Mouse (Mus musculus) hindbrain, embryonic 11.5 days (tissue): ENCODE data around the gene Ugp2. TPM values are rescaled to one million over a fixed set of nuclear protein-coding genes. Genes with fewer than 3 reads are reported as not detected.

ENCODE experiments used
- ATAC-seq: fragments of 200-750 bp; cut with Nextera tagmentation; 2 replicates; pipeline ENCODE4 v1.8.0; 2017; ENCODE audit warnings: mild to moderate bottlenecking, moderate TSS enrichment, moderate library complexity; ENCODE audit not compliant: low FRiP score
- DNase-seq: peaks from one replicate; pipeline ENCODE4 v3.0.0-alpha.2; 2015; ENCODE audit warnings: low spot score
- H3K27ac ChIP-seq: fragments of 300-500 bp; sonication (generic); 2 replicates; pipeline ENCODE4 v1.5.1; 2014; ENCODE audit warnings: mild to moderate bottlenecking, low read depth, low read length
- H3K27me3 ChIP-seq: fragments of 300-500 bp; sonication (generic); 2 replicates; pipeline ENCODE4 v1.6.1; 2014; ENCODE audit warnings: mild to moderate bottlenecking, low read length, moderate library complexity, mixed read lengths; ENCODE audit not compliant: control insufficient read depth, insufficient read depth
- H3K36me3 ChIP-seq: fragments of 300-500 bp; sonication (generic); 2 replicates; pipeline ENCODE4 v1.6.1; 2014; ENCODE audit warnings: mild to moderate bottlenecking, low read length, moderate library complexity, mixed read lengths; ENCODE audit not compliant: control insufficient read depth, insufficient read depth
- H3K4me1 ChIP-seq: fragments of 300-500 bp; sonication (generic); replicated peaks from 2 replicates; pipeline ENCODE4 v1.6.1; 2014; ENCODE audit warnings: low read length, mixed read lengths; ENCODE audit not compliant: control insufficient read depth, insufficient read depth
- H3K4me2 ChIP-seq: fragments of 300-500 bp; sonication (generic); replicated peaks from 2 replicates; pipeline ENCODE4 v1.6.1; 2014; ENCODE audit warnings: mild to moderate bottlenecking, low read depth, low read length
- H3K4me3 ChIP-seq: fragments of 300-500 bp; sonication (generic); 2 replicates; pipeline ENCODE4 v1.5.1; 2014; ENCODE audit warnings: low read depth, low read length
- H3K9ac ChIP-seq: fragments of 300-500 bp; sonication (generic); 2 replicates; pipeline ENCODE4 v1.6.1; 2014; ENCODE audit warnings: low read depth, low read length
- H3K9me3 ChIP-seq: fragments of 300-500 bp; sonication (generic); 2 replicates; pipeline ENCODE4 v1.6.1; 2016; ENCODE audit warnings: low read length; ENCODE audit not compliant: control insufficient read depth
- WGBS: fragments of 180-500 bp; shearing (Covaris S2); extraction: QIAGEN DNeasy Blood & Tissue Kit; methylation state at CpG from one replicate; pipeline ENCODE4 v1.1.7; 2014; 5-methylcytosine and 5-hydroxymethylcytosine counted together
- polyA plus RNA-seq: library from polyadenylated mRNA; unstranded; fragments of >200 nt; fragmentation: Nextera tagmentation; extraction: Ambion mirVana; gene quantifications from 2 replicates; pipeline ENCODE4 v1.2.1, GENCODE M21; 2014

The Ugp2 gene
- polyA plus RNA-seq, 1 experiment from 2014 or later, result 71.7 TPM

DNA sequence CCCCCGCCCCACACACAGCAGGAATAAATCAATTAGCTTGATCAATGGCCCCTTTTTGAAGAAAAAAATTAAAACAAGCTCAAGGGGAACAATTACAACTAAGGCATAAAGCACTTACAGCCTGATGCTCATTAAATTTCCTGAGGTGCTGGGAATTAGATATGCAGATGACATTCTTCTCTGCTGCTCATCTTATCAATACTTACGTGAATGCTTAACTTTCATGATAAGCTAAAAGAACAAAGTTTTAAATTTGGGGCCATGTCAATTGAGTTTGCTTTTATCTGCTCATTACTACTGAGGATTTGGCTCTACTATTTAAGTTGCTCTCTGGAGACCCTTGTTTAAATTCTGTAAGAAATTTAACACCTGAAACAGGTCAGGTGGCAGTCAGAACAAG, 22.1 kb downstream of the Ugp2 start:
- Histone ChIP-seq H3K4me2 (no peak overlapping the region), H3K4me1 (no peaks in the 10 kb centered on the region), H3K9ac (no peak overlapping the region), H3K9me3 (no peaks in the 10 kb centered on the region), H3K27me3 (no peaks in the 10 kb centered on the region), H3K4me3 (no peak overlapping the region), H3K27ac (no peak overlapping the region), H3K36me3 (no peaks in the 10 kb centered on the region)
- ATAC-seq (no peak), DNase-seq (no peak)
- 92% methylated on average over 2 of the region's 2 CpGs for WGBS

DNA sequence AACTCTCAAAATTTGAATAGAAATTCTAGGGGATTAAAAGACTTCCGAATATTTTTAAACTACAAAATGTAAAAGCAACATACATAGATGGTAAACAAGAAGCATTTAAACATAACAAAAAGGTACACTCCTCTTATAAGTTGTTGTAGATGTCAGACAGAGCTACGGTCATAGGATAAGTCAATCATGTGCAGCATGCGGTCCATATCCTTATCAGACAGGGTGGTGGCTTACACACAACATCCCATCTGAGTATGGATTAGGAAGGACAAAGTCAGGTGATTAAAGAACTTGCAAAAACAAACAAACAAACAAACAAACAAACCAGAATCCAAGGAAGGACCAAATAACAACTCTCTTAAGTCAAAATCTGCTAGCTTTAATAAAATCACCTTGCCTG, 25.0 kb downstream of the Ugp2 start:
- DNase-seq (no peak), ATAC-seq (no peak)
- no peak overlapping the region for H3K4me3 ChIP-seq
- no peak overlapping the region for H3K27ac ChIP-seq
- no peaks in the 10 kb centered on the region for H3K27me3 ChIP-seq
- H3K9me3 ChIP-seq, result no peaks in the 10 kb centered on the region
- no peak overlapping the region for H3K4me2 ChIP-seq
- 94% methylated on average over 3 of the region's 3 CpGs for WGBS
- H3K36me3 ChIP-seq, result no peaks in the 10 kb centered on the region
- H3K9ac ChIP-seq, result no peak overlapping the region
- H3K4me1 ChIP-seq, result no peaks in the 10 kb centered on the region

DNA sequence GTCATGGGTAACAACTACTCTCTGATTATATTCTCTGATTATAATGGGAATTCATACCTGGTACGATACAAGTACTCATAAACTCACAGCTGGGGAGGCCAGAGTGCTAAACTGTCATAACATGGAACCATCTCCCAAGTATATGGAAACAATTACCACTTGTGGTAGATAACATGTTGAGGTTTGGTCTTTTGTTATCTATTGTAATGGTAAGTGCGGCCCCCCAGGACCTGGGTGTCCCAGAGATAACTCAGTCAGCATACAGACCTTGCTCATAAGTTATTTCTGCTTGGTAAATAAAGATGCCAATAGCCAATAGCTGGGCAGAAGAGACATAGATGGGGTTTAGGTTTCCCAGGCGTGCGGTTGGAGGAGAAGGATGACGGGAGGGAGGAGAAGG, 27.5 kb downstream of the Ugp2 start:
- DNase-seq (no peak), ATAC-seq (no peak)
- 93% methylated on average over 5 of the region's 5 CpGs for WGBS
- Histone ChIP-seq H3K4me3 (no peak overlapping the region), H3K9me3 (no peaks in the 10 kb centered on the region), H3K27me3 (no peaks in the 10 kb centered on the region), H3K9ac (no peak overlapping the region), H3K27ac (no peak overlapping the region), H3K36me3 (no peaks in the 10 kb centered on the region), H3K4me2 (no peak overlapping the region), H3K4me1 (no peaks in the 10 kb centered on the region)

DNA sequence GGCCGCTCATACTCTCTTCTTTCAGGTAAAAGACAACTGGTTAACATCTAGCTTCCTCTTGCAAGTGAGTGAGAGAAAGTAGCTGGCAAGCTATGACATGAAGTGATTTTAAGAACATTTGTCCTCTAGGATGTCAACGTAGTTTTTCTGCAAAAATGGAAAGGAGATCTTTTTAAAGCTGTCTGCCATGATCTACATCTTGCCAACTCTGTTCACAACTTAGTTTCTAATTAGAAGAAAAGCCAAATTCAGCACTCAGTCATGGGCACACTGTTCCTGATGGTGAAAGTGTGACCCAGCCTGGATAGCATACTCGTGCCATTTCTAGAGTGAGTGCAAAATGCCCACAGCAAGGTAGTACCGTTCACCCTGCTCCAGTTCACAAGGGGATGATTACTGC, 31.9 kb downstream of the Ugp2 start:
- no peaks in the 10 kb centered on the region for H3K9me3 ChIP-seq
- H3K9ac ChIP-seq, result no peak overlapping the region
- 96% methylated on average over 4 of the region's 4 CpGs for WGBS
- no peaks in the 10 kb centered on the region for H3K36me3 ChIP-seq
- no peak for DNase-seq
- no peaks in the 10 kb centered on the region for H3K4me1 ChIP-seq
- no peak overlapping the region for H3K4me3 ChIP-seq
- ATAC-seq, result no peak
- no peaks in the 10 kb centered on the region for H3K27me3 ChIP-seq
- no peak overlapping the region for H3K27ac ChIP-seq
- no peak overlapping the region for H3K4me2 ChIP-seq

DNA sequence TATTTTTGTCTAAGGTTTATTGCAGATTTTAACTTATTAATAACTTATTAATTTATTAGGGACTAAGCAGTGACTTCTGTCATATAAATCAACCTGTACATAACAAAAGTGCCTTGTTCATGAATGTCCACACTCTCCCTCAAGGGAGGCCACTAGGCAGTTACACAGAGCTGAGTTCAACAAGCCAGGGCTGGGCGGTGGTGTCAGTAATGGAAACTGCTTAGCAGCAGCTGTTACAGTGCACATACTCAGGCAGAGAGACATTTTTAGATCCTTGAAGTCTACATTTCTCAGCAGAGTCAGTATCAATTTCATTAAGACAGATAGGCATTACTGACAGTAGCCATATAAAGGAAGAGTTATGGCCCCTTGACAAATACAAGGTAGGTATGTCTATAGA, 33.1 kb downstream of the Ugp2 start:
- H3K27me3 ChIP-seq, result no peaks in the 10 kb centered on the region
- no peak overlapping the region for H3K4me3 ChIP-seq
- H3K4me2 ChIP-seq, result no peak overlapping the region
- DNase-seq (no peak), ATAC-seq (no peak)
- H3K36me3 ChIP-seq, result no peaks in the 10 kb centered on the region
- no peak overlapping the region for H3K27ac ChIP-seq
- no peaks in the 10 kb centered on the region for H3K4me1 ChIP-seq
- 89% methylated on average over 1 of the region's 1 CpGs for WGBS
- H3K9ac ChIP-seq, result no peak overlapping the region
- H3K9me3 ChIP-seq, result no peaks in the 10 kb centered on the region

DNA sequence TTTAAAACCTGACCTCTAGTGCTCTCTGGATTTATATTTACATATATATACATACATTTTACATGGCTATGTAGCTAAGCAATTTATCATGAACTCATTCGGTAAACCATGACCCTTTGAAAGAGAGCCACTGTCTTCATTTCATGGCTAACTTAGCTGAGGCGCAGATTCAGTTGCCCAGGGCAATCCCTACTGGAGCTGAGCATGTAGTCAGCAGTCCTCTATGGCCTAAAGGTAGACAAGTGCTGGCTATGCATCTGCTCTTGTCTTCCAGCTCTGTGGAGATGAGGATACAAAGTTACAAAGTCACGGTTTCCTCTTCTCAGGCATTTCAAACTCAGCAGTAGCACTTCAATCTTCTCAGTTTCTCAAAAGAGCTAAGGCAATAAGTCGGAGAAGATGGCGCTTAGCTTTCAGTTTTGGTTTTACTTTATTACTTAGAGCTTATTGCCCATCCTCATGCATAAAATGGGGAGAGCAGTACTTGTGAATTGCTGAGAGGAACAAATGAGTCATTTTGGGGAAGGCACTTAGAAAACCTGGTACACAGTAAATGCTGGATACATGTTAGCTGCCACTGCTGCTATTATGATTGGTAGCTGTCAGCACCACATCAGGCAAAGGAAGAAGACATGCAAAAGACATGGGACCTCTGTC, 38.2 kb downstream of the Ugp2 start:
- Histone ChIP-seq H3K27me3 (no peaks in the 10 kb centered on the region), H3K9ac (no peak overlapping the region), H3K4me1 (no peaks in the 10 kb centered on the region), H3K36me3 (no peaks in the 10 kb centered on the region), H3K9me3 (no peaks in the 10 kb centered on the region), H3K4me2 (no peak overlapping the region), H3K4me3 (no peak overlapping the region), H3K27ac (no peak overlapping the region)
- DNase-seq (no peak), ATAC-seq (no peak)
- 93% methylated on average over 5 of the region's 5 CpGs for WGBS

DNA sequence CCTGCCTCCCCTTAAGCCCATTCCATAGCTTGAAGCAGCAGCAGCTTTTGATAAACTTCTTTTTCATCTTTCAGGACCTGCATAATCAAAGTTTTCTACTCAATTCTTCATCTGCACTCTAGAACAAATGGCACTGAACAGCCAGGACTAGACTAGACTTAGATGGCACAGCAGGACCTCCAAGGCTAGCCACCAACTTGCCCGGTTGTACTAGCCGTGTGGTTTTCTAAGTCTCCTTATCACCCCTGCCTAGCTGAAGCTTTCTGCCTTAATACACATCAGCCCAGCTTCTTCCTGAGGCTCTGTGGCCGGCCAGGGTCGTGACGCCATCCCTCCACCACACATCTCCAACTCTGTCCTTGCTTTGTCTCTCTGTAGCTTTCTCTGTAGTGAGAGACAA, 42.9 kb downstream of the Ugp2 start:
- Histone ChIP-seq H3K36me3 (no peaks in the 10 kb centered on the region), H3K9me3 (no peaks in the 10 kb centered on the region), H3K27me3 (no peaks in the 10 kb centered on the region), H3K4me1 (no peaks in the 10 kb centered on the region), H3K4me3 (no peak overlapping the region), H3K27ac (no peak overlapping the region), H3K9ac (no peak overlapping the region), H3K4me2 (no peak overlapping the region)
- no peak for ATAC-seq
- no peak for DNase-seq
- 95% methylated on average over 5 of the region's 5 CpGs for WGBS

DNA sequence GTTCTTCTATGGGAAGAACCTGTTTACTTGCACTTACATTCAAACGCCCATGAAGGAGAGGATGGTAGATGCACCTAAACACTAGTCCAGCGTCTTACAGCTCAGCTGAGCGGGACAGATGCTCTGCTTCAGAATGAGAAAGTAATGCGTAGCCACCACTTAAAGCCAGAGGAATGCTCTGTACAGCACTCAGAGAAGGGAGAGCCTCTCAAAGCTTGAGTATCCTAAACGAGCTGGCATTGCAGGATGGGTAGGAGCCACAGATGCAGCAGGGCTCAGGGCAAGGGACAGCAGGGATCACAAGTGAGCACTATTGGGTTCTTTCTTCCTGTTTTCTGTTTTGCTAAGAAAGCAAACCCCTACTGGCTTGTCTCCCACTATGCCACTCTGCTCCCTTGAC, 43.5 kb downstream of the Ugp2 start:
- H3K4me2 ChIP-seq, result no peak overlapping the region
- ATAC-seq (no peak), DNase-seq (no peak)
- H3K27ac ChIP-seq, result no peak overlapping the region
- no peak overlapping the region for H3K9ac ChIP-seq
- no peaks in the 10 kb centered on the region for H3K27me3 ChIP-seq
- 89% methylated on average over 5 of the region's 5 CpGs for WGBS
- H3K4me3 ChIP-seq, result no peak overlapping the region
- no peaks in the 10 kb centered on the region for H3K9me3 ChIP-seq
- H3K36me3 ChIP-seq, result no peaks in the 10 kb centered on the region
- H3K4me1 ChIP-seq, result no peaks in the 10 kb centered on the region

DNA sequence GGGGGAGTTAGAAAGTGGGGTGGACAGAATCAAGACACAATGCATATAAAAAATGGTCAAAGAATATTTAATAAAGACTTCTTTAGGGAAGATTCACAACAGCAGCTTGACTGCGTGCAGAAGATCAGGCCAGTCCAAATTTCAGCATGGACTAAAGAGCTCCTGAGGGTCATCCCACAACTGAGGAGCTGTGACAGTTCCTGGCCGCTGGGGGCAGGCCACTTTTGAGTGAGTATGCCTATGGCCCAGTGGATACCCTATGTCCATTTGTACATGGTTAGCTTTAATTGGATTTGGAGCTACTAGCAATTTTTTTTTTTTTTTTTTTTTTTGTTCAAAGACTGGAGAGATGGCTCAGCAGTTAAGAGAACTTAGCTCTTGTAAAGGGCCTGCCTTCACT, 44.2 kb downstream of the Ugp2 start:
- H3K4me1 ChIP-seq, result no peaks in the 10 kb centered on the region
- H3K4me3 ChIP-seq, result no peak overlapping the region
- WGBS, result 59% methylated on average over 2 of the region's 2 CpGs
- H3K27ac ChIP-seq, result no peak overlapping the region
- H3K9ac ChIP-seq, result no peak overlapping the region
- H3K36me3 ChIP-seq, result 0 out of 2 replicates have a peak, but pooled peaks cover 3% of the 10 kb centered on the region
- peak; percentile 8 for DNase-seq
- H3K9me3 ChIP-seq, result no peaks in the 10 kb centered on the region
- no peaks in the 10 kb centered on the region for H3K27me3 ChIP-seq
- H3K4me2 ChIP-seq, result no peak overlapping the region
- no peak for ATAC-seq
